Mouse (Mus musculus) CH12F3 (cell line): ENCODE measurements at regions not wholly inside any gene's neighbourhood (a gene's known extent, or its start where the extent isn't known, plus 50 kb on each side); places are given as distances from the start of the nearest gene placed in this dataset.
"Not testable (repeated sequence)": the region's sequence is repeated elsewhere in the genome, so short reads cannot be mapped to it uniquely, and the experiment has no call there.

Experiments
- in situ Hi-C: fragments of 300-500 bp; cut with MboI; formaldehyde crosslinking; loops from 2 replicates; pipeline ENCODE4 v1.14.3; 2020; ENCODE audit warnings: low sequenced_read_pairs

DNA sequence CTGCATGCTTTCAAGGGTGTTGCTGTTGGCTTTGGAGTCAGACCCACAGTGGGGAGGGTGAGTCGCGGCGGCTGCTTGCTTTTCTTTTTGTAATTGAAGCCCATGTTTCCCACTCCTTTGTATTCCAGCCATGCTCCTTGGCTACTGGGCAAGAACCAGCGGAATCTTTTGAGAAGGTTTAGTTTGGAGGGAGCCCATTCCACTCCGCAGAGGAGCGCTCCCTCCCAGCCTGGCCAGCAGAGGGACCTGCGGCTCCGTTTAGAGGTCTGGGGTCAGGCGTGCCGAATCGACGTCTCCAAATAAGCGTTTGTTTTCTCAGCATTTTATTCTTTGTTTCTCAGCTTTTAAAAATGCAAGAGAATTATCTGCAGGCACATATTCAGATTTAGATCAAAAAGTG is 149.6 kb upstream of the Ttc29 start:
- in situ Hi-C loops = no loop called here

GRCm38 (mm10) chr8:78064161-78064560 is 148.9 kb upstream of the Ttc29 start:
- in situ Hi-C loops = no loop called here

DNA sequence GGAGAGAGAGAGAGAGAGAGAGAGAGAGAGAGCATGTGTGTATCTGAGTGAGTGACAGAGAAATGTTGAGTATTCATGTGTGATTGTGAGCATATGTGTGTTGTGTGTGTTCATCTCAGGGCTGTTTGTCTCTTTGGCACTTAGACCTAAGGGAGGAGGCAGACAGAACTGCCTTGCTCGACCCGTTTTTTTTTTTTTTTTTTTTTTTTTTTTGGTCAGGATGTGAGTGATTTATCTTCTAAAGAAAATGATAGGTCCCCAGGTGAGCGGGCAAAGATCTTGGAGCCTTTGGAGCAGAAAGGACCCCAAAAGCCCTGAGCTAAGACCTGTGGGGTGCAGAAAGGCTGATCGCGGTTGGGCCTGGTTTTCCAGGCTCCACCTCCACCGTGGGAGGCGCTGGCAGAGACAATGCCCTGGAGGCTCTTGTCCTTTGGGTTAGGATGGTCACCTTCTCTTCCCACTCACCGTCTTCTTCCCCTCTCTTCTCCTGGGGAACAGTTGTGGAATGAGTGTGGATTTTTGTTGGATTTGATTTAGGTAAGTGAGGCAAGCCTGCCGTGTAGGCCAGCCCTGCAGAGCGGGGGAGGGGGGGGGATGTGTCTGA is 147.1 kb upstream of the Ttc29 start:
- in situ Hi-C loops = no loop called here

- in situ Hi-C loops = no loop called here
These were observed 144.8 kb upstream of the Ttc29 start for GRCm38 (mm10) chr8:78068087-78068910.

DNA sequence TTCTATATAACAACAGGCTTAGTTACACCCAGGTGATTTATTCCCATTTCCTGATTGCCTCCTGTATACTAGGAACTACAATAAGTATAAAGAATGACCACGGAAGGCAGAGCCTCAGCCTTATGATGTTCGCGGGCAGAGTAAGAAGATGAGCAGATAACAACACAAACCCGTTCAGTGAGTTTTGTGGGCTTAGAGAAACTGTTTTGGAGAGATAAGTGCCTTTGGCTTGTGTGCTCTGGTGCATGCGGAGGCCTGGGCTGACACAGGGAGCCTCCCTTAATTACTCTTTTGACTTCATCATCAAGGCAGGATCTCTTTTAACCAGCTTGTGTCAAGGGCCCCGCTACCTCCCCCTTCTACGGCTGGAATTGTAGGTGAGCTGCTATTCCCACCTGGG is 139.3 kb upstream of the Ttc29 start:
- in situ Hi-C loops = no loop called here

DNA sequence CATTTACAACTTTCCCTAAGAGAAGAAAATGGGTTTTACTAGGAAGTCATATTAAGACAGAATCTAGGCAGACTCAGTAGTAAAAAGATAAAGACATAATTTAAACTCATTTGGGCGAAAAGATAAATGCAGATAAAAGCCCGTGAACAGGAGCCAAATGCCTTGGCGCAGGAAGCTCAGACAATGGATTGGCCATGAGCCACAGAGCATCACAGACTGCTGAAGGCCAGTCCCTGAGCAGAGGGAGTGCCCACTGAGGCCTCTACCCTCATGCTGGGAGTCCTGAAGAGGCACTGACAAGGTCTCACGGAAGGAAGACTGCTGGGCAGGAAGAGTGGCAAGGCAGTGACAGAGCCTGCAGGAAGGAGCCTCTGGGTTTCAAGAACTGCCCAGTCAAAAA is 136.0 kb upstream of the Ttc29 start:
- in situ Hi-C loops = no loop called here

- in situ Hi-C loops = not testable (repeated sequence)
These were observed 131.7 kb upstream of the Ttc29 start for GRCm38 (mm10) chr8:78081395-78081794.

GRCm38 (mm10) chr8:78083012-78083411 is 130.1 kb upstream of the Ttc29 start:
- in situ Hi-C loops = no loop called here

- in situ Hi-C loops = no loop called here
These were observed 126.7 kb upstream of the Ttc29 start for GRCm38 (mm10) chr8:78086361-78086760.

GRCm38 (mm10) chr8:78090382-78091122 is 122.5 kb upstream of the Ttc29 start:
- in situ Hi-C loops = no loop called here

DNA sequence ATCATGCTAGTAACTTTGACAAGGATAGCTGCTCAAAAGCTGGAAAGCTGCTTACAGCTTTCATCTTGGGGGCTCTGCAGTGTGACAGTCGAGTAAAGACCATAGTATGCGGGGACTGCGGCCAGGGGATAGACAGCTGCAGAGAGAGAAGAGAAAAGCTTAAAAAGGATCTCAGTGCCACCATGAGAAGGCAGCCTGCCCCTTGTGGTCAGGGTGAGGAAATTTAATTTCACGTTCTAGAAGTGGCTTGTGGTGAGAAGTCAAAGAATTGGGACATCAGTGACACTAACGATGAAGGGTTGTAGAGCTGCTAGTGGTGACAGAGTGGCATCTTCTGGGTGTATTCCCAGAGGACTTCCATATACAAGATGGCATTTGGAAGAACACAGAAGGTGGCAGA is 116.7 kb upstream of the Ttc29 start:
- in situ Hi-C loops = no loop called here

DNA sequence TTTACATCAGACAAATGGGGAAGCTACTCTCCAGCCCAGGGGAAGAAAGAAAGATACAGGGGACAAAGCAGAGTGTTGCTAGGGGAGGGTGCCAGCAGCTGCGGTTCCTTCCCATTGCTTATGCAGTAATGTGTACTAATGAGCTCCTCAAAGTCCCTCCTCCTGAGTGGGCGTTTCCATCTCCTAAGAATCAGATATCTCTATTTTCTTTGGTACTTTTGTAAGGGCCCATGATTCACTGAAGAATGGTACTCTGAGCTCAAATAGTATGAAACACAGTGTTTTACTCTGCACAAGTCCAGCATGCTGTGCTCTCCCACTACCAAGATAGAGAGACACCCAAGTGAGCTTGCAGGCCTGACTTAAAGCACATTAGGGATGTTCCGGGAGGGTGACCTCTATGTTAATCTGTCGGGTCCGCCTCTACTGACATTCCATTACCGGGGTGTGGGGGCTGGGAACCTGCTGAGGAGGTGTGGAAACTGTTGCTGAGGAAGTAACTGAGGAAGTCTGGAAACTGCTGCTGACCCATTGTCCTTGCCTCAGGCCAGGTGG is 114.8 kb upstream of the Ttc29 start:
- in situ Hi-C loops = no loop called here

GRCm38 (mm10) chr8:78099091-78099490 is 114.0 kb upstream of the Ttc29 start:
- in situ Hi-C loops = no loop called here

DNA sequence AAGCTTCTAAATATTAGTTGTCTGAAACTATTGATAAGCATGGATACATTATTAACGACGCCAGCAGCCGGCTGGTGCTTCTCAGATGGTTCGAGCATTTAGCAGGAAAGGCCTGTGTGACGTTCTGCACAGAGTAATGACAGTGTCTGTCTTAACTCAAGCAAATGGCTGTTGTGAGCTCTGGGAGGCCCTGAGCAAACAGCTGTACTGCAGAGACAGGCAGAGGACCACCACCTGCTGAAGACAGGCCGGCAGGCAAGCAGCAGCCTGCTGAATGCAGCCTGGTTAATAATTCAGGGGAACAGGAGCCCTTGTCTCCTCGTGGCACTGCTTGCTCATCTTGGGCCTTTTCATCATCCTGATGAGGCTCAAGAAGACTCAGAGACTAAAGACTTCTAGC is 105.8 kb upstream of the Ttc29 start:
- in situ Hi-C loops = no loop called here

GRCm38 (mm10) chr8:78110003-78110649 is 103.0 kb upstream of the Ttc29 start:
- in situ Hi-C loops = no loop called here

DNA sequence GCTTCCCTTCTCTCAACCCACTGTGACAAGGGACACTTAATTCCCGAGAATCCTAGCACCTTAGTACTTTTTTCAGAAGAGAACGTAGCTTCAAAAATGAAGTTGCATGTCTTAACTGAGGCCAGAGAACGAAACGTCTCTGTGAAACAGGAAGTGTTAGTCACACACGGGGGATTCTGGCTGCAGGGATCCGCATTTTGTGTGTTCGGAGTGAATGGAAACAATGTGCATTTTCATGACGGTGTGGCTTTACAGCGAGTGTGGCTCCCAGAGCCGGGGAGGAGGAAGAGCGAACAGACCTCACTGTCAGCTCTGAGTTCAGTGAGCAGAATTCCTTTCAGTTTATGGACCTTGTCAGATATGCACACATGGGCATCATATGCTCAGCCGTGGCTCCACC is 100.0 kb upstream of the Ttc29 start:
- in situ Hi-C loops = no loop called here

GRCm38 (mm10) chr8:78114512-78114911 is 98.6 kb upstream of the Ttc29 start:
- in situ Hi-C loops = no loop called here

DNA sequence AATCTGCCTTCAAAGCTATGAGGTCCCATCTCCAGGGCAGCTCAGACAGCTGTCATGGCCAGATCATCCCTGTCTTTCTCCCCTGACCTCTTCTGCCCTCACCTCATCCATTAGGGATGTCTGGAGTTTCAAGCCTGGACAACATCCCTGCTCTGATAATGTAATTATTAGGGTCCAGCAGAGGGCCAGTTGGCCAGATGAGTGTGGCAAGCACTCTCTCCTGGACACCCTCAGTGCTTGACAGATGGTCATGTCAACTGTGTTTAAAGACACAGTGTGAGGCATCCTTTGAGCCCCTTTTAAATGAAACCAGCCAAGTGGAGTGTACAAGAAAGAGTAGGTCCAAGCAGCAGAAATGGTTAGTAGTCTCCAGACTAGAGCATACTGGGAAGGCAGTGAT is 95.9 kb upstream of the Ttc29 start:
- in situ Hi-C loops = no loop called here

DNA sequence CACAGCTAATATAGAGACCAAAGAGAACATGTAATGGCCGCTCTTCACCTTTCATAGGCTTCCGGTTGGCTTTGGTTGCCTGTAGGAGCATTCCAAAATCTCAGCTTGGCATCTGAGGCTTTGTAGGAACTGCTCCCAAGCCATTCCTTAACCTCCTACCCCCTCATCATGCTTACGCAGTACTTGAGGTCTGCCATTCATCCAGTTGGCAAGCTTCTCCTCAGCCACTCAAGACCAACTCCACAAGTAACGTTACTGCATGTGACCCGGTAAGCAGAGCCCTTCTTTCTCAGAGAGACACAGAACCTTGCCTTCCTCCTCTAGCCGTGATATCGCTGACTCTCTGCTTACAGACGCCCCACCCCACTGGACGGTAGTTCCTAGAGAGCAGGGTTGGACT is 94.6 kb upstream of the Ttc29 start:
- in situ Hi-C loops = no loop called here

GRCm38 (mm10) chr8:78119682-78120081 is 93.4 kb upstream of the Ttc29 start:
- in situ Hi-C loops = no loop called here

GRCm38 (mm10) chr8:78124248-78124647 is 88.8 kb upstream of the Ttc29 start:
- in situ Hi-C loops = no loop called here
